Mouse (Mus musculus) erythroblast, embryonic 14.5 days (primary cell): Measurements from ENCODE around the gene Flnb.

ENCODE experiments used
- GATA1 ChIP-seq: IDR thresholded peaks from 2 replicates; pipeline ENCODE4 v1.6.1; 2012; ENCODE audit warnings: low read length, inconsistent platforms, mixed read lengths
- TAL1 ChIP-seq: IDR thresholded peaks from 3 replicates; pipeline ENCODE4 v1.6.1; 2012; ENCODE audit warnings: low read length, inconsistent platforms, mixed read lengths

- TF ChIP-seq GATA1 = no peak
- no peak for TF ChIP-seq TAL1
Measured at GRCm38 (mm10) chr14:7991108-7991776, 173.5 kb downstream of the Flnb start.
